Mouse (Mus musculus): Measurements from ENCODE around the gene Icam2. TPM values are rescaled to one million over a fixed set of nuclear protein-coding genes. Genes with fewer than 3 reads are reported as not detected.
A peak's percentile ranks its signal among the peaks of the same experiment; 100 is the strongest.

Icam2 gene
- polyA plus RNA-seq, 1 experiment from 2014 or later = 18.3 TPM

GRCm38 (mm10) chr11:106389611-106390010, 1.7 kb upstream of the Icam2 start:
- Histone ChIP-seq H3K9me3 (no peaks in the 10 kb centered on the region), H3K27me3 (no peaks in the 10 kb centered on the region), H3K9ac (no peak overlapping the region), H3K4me3 (no peak overlapping the region), H3K4me1 (replicated peaks) (no peaks in the 10 kb centered on the region), H3K36me3 (0 out of 2 replicates have a peak, but pooled peaks cover 5% of the 10 kb centered on the region), H3K4me2 (no peak overlapping the region), H3K27ac (replicated peaks) (no peak overlapping the region)
- ATAC-seq (ENCODE audit: low read depth) = no peak
- WGBS = 51% methylated on average over 3 of the region's 3 CpGs

DNA sequence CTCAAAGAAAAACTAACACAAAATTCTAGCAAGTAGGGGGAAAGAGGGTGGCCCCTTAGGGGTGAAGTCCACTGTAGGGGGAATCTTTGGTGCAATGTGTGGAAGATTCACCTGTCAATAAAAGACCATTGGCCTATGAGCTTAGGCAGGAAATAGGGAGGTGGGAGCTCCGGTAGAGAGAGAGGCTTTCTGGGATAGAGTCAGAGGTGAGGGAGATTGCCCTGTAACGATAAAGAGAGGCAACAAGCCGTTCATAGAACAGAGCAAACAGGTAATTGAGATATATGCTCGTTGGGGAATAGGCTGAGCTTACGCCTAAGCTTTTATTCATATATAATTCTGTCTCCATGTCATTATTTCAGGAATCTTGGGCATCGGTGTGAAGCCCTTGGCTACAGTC, 855 bp downstream of the Icam2 start:
- Histone ChIP-seq H3K27ac (replicated peaks) (no peak overlapping the region), H3K4me1 (replicated peaks) (no peaks in the 10 kb centered on the region), H3K9me3 (no peaks in the 10 kb centered on the region), H3K36me3 (no peaks in the 10 kb centered on the region), H3K4me2 (no peak overlapping the region), H3K4me3 (no peak overlapping the region), H3K9ac (no peak overlapping the region), H3K27me3 (no peaks in the 10 kb centered on the region)
- WGBS = 84% methylated on average over 6 of the region's 6 CpGs
- no peak for ATAC-seq (ENCODE audit: low read depth)

- H3K27ac ChIP-seq (replicated peaks) = no peak overlapping the region
- no peak overlapping the region for H3K4me3 ChIP-seq
- ATAC-seq (ENCODE audit: low read depth) = no peak
- H3K9me3 ChIP-seq = no peaks in the 10 kb centered on the region
- H3K36me3 ChIP-seq = no peaks in the 10 kb centered on the region
- H3K27me3 ChIP-seq = no peaks in the 10 kb centered on the region
- 89% methylated on average over 3 of the region's 3 CpGs for WGBS
- no peaks in the 10 kb centered on the region for H3K4me1 ChIP-seq (replicated peaks)
- H3K4me2 ChIP-seq = no peak overlapping the region
- H3K9ac ChIP-seq = no peak overlapping the region
Observed at GRCm38 (mm10) chr11:106386409-106386808, 1.5 kb downstream of the Icam2 start.

DNA sequence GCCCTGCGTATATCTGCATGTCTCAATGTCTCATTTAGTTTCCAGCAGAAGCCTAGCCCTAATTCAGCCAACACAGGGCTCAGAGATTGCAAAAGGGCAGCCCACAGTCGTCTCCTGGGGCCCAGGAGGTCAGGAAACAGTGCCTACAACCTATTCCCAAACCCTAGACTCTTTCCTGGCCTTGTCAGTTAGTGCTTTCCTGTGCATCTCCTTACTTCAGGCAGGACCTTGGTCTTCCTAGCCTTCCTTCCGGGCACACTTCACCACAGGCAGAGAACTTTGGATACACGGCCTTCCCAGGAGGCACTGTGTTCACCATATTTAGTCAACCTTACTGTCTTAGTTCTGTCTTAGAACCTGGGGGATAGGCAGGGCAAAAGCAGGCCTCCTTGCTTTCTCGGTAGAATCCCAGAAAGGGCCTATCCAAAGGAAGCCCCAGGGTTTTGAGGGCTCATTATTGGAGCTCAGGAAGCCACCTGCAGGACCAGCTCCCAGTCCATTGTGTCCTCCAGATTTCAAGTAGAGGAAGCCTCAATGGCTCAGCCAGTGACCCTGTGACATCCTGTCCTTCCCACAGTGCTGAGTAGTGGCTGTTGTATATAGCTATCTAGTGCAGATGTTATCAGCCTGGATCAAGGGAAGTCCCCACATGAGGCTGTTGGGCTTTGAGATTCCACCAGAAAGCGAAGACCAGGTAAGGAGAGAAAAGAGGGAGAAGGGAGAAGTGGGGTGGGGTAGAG, 4.7 kb downstream of the Icam2 start:
- Histone ChIP-seq H3K27me3 (no peaks in the 10 kb centered on the region), H3K9me3 (no peaks in the 10 kb centered on the region), H3K27ac (replicated peaks) (peak overlapping the region; percentile 59; the same call in 1 of the 2 replicates), H3K4me3 (no peak overlapping the region), H3K36me3 (no peaks in the 10 kb centered on the region), H3K4me1 (replicated peaks) (no peaks in the 10 kb centered on the region), H3K9ac (no peak overlapping the region), H3K4me2 (no peak overlapping the region)
- ATAC-seq (ENCODE audit: low read depth) = no peak
- 73% methylated on average over 6 of the region's 6 CpGs for WGBS

- H3K4me2 ChIP-seq = no peak overlapping the region
- no peak overlapping the region for H3K9ac ChIP-seq
- H3K9me3 ChIP-seq = no peaks in the 10 kb centered on the region
- no peaks in the 10 kb centered on the region for H3K4me1 ChIP-seq (replicated peaks)
- no peak for ATAC-seq (ENCODE audit: low read depth)
- H3K36me3 ChIP-seq = no peaks in the 10 kb centered on the region
- H3K4me3 ChIP-seq = peak overlapping the region; percentile 10; the same call in 1 of the 2 replicates
- no peaks in the 10 kb centered on the region for H3K27me3 ChIP-seq
- WGBS = 87% methylated on average over 5 of the region's 5 CpGs
- peak overlapping the region; percentile 54; the same call in 1 of the 2 replicates for H3K27ac ChIP-seq (replicated peaks)
Observed at GRCm38 (mm10) chr11:106382424-106382823, 5.5 kb downstream of the Icam2 start.

DNA sequence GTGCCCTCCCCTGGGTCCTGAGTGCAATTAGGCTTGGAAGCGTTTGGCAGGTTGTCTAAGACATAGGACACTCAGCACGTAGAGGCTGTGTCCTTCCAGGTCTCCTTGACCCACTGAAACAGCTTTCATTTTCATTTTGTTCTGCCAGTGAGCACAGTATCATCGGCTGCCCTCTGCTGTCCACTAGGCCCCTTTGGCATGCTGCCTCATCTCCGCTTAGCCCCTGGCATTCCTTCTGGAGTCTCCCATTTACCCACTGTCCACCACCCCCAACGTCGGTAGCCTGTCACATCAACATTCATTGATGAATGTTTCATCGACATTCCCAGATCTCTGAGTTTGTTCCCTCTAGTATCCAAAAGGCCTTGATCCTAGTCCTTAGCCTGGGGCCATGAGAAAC, 6.0 kb downstream of the Icam2 start:
- Histone ChIP-seq H3K4me1 (replicated peaks) (no peaks in the 10 kb centered on the region), H3K9me3 (no peaks in the 10 kb centered on the region), H3K9ac (no peak overlapping the region), H3K4me3 (peak overlapping the region; percentile 10), H3K36me3 (no peaks in the 10 kb centered on the region), H3K27ac (replicated peaks) (peak overlapping the region; percentile 54; the same call in 1 of the 2 replicates), H3K27me3 (no peaks in the 10 kb centered on the region), H3K4me2 (0 out of 2 replicates have a peak overlapping the region, but pooled peaks have one; percentile 9)
- WGBS = 85% methylated on average over 7 of the region's 7 CpGs
- no peak for ATAC-seq (ENCODE audit: low read depth)

DNA sequence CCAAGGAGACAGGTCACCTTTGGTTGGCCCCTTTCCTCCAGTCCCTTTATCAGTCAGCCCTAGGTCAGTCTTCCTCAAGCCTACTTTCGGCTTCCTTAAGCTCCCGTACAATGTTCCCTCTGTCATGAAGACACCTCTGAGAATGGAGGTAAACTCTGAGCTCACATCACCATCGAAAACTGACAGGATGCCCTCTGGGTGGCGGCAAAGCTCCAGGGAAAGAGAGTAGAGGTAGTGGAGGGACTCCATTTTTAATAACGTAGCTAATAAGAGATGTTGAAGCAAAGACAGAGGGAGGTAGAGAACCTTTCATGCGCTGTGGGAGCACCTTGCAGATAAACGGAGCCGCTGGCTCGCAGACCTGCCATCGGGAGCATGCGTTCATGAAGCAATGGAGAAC, 6.9 kb downstream of the Icam2 start:
- no peak for ATAC-seq (ENCODE audit: low read depth)

GRCm38 (mm10) chr11:106374979-106375378, 12.9 kb downstream of the Icam2 start:
- H3K27ac ChIP-seq (replicated peaks) = no peak overlapping the region
- no peak overlapping the region for H3K9ac ChIP-seq
- no peaks in the 10 kb centered on the region for H3K36me3 ChIP-seq
- H3K27me3 ChIP-seq = no peaks in the 10 kb centered on the region
- 88% methylated on average over 5 of the region's 5 CpGs for WGBS
- no peaks in the 10 kb centered on the region for H3K4me1 ChIP-seq (replicated peaks)
- ATAC-seq (ENCODE audit: low read depth) = no peak
- H3K9me3 ChIP-seq = no peaks in the 10 kb centered on the region
- H3K4me2 ChIP-seq = no peak overlapping the region
- H3K4me3 ChIP-seq = no peak overlapping the region

More for the DNA sequence above, 6.9 kb downstream of the Icam2 start:
- Histone ChIP-seq H3K4me2 (0 out of 2 replicates have a peak overlapping the region, but pooled peaks have one; percentile 9), H3K9me3 (no peaks in the 10 kb centered on the region), H3K36me3 (no peaks in the 10 kb centered on the region), H3K9ac (no peak overlapping the region), H3K4me3 (no peak overlapping the region), H3K27me3 (no peaks in the 10 kb centered on the region), H3K27ac (replicated peaks) (no peak overlapping the region), H3K4me1 (replicated peaks) (no peaks in the 10 kb centered on the region)
- WGBS = 83% methylated on average over 11 of the region's 11 CpGs

DNA sequence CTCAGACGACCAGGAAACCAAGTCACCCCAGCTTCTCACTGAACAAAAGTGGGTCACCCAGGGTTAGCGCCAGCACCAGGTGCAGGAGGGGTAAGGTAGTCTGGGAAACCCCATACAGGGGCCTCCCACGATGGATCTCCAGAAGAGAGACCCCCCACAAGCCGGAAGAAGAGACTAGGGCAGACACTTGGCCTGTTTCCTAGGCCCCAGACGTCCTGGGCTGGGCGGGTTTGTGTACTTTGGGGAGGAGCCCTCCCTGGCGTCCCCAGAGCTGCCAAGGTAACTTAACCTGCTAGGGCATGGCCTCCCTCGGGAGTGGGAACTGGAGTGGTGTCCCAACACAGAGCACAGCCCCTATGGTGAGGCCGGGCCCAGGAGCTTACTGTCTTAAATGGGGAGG, 13.3 kb downstream of the Icam2 start:
- Histone ChIP-seq H3K9ac (no peak overlapping the region), H3K36me3 (no peaks in the 10 kb centered on the region), H3K9me3 (no peaks in the 10 kb centered on the region), H3K4me1 (replicated peaks) (no peaks in the 10 kb centered on the region), H3K27me3 (no peaks in the 10 kb centered on the region), H3K4me2 (no peak overlapping the region), H3K4me3 (no peak overlapping the region), H3K27ac (replicated peaks) (no peak overlapping the region)
- WGBS = 61% methylated on average over 9 of the region's 9 CpGs
- no peak for ATAC-seq (ENCODE audit: low read depth)

- Histone ChIP-seq H3K9me3 (no peaks in the 10 kb centered on the region), H3K4me2 (no peak overlapping the region), H3K4me3 (no peak overlapping the region), H3K36me3 (no peaks in the 10 kb centered on the region), H3K4me1 (replicated peaks) (no peaks in the 10 kb centered on the region), H3K9ac (no peak overlapping the region), H3K27me3 (no peaks in the 10 kb centered on the region), H3K27ac (replicated peaks) (no peak overlapping the region)
- no peak for ATAC-seq (ENCODE audit: low read depth)
- WGBS = 73% methylated on average over 11 of the region's 11 CpGs
Observed at GRCm38 (mm10) chr11:106373998-106374397, 13.9 kb downstream of the Icam2 start.

DNA sequence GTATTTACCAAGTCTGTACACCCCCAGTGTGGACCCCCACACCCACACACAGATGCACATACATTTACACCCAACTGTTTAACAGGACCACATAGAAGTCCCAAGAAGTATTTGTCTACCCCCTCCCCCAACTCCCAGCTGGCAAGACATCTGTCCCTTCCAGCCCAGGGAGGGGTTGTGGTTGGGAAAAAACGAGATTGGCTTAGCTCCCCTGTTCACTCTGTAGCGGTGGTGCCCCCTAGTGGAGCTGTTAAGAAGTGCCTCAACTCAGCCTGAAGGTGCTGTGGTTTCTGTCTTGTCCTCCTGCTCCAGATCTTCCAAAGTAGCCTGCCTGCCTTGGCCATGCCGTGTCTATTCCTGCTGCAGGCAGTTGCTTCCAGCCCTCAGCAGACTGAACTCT, 21.6 kb downstream of the Icam2 start:
- Histone ChIP-seq H3K9ac (no peak overlapping the region), H3K9me3 (no peaks in the 10 kb centered on the region), H3K27me3 (no peaks in the 10 kb centered on the region), H3K4me1 (replicated peaks) (peaks cover 10% of the 10 kb centered on the region), H3K4me3 (no peak overlapping the region), H3K36me3 (no peaks in the 10 kb centered on the region), H3K4me2 (no peak overlapping the region), H3K27ac (replicated peaks) (no peak overlapping the region)
- WGBS = 11% methylated on average over 3 of the region's 3 CpGs
- ATAC-seq (ENCODE audit: low read depth) = no peak

GRCm38 (mm10) chr11:106365366-106365765, 22.5 kb downstream of the Icam2 start, which contains the start of gene Prr29:
Gene Prr29, plus strand, starts transcription at chr11:106365472.
- 49% methylated on average over 10 of the region's 10 CpGs for WGBS
- Histone ChIP-seq H3K36me3 (no peaks in the 10 kb centered on the region), H3K27ac (replicated peaks) (no peak within 1 kb of the TSS), H3K27me3 (no peaks in the 10 kb centered on the region), H3K4me1 (replicated peaks) (peaks cover 10% of the 10 kb centered on the region), H3K4me2 (peak within 1 kb of the TSS; percentile 5; the same call in 1 of the 2 replicates), H3K9ac (peak within 1 kb of the TSS; percentile 18; the same call in 1 of the 2 replicates), H3K9me3 (no peaks in the 10 kb centered on the region), H3K4me3 (no peak within 1 kb of the TSS)
- no peak for ATAC-seq (ENCODE audit: low read depth)

All from neural tube, embryonic 13.5 days (tissue).